Mouse (Mus musculus): ENCODE data around the gene Acin1.

GRCm38 (mm10) chr14:54607226-54607625, 79.5 kb downstream of the Acin1 start:
- TF ChIP-seq MYOD1 (IDR thresholded peaks at IDR 0.05; ENCODE audit: control insufficient read depth in 1 of 3, insufficient read length in 2 of 3, low read depth in 2 of 3) = no peak
- TF ChIP-seq POLR2A (IDR thresholded peaks at IDR 0.05; ENCODE audit: insufficient read length, low read depth) = no peak
- TF ChIP-seq E2F4 (IDR thresholded peaks at IDR 0.05; ENCODE audit: insufficient read depth) = no peak

Data from myocyte (in vitro differentiated cells).